Mouse (Mus musculus): ENCODE results near the gene Icam5.
"Not testable (repeated sequence)": the region's sequence is repeated elsewhere in the genome, so short reads cannot be mapped to it uniquely, and the experiment has no call there.

The Icam5 gene

GRCm38 (mm10) chr9:21031896-21032351 lies at the start of gene Icam5:
TSS of gene Icam5 (plus strand) at chr9:21032073.
- DNase-seq (ENCODE audit: low read depth, low spot score): no peak

- no peak for DNase-seq (ENCODE audit: low read depth, low spot score)
These were observed 49.7 kb upstream of the Icam5 start for GRCm38 (mm10) chr9:20982171-20982570.

DNA sequence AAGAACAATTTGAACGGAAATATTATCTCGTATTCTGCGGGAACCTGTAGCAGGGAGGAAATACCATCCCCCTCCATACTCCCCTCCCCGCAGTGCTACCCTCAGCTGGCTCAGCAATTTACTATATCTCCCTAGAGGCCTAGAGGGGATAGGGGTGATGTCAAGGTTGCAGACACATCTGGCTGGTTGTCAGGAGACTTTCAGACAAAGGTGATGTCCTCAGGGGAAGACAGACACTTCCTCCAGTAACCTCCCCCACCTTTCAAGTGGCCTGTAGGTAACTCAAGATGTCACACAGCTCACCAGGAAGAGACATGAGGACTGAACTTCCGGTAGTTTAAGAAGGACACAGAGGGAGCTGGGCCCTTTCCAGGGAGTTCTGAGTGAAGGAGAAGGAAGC lies 48.7 kb upstream of the Icam5 start:
- DNase-seq (ENCODE audit: low read depth, low spot score): no peak

GRCm38 (mm10) chr9:20986952-20987686 lies 44.8 kb upstream of the Icam5 start:
- DNase-seq (ENCODE audit: low read depth, low spot score): no peak

DNA sequence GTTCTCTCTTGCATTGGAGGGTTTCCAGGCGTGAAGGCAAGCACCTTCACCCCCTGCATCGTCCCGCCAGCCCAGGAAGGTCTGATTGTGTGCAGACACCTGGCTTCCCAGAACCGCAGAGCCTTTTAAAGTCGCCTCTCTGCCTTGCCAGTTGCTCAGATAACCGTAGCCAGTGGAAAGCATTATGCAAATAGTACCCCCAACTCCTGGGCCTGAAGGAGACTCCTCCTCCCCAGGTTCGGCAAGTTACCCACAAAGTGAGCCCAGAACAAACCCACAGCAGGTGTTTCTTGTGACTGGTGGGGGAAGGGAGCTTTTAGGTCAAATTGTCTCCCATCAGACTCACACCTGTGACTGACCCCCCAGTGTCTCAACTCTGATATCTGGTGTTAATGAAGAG lies 43.9 kb upstream of the Icam5 start:
- DNase-seq (ENCODE audit: low read depth, low spot score): no peak

GRCm38 (mm10) chr9:20990861-20991260 lies 41.0 kb upstream of the Icam5 start:
- DNase-seq (ENCODE audit: low read depth, low spot score): no peak

- DNase-seq (ENCODE audit: low read depth, low spot score): no peak
These were observed 40.3 kb upstream of the Icam5 start for GRCm38 (mm10) chr9:20991587-20991986.

DNA sequence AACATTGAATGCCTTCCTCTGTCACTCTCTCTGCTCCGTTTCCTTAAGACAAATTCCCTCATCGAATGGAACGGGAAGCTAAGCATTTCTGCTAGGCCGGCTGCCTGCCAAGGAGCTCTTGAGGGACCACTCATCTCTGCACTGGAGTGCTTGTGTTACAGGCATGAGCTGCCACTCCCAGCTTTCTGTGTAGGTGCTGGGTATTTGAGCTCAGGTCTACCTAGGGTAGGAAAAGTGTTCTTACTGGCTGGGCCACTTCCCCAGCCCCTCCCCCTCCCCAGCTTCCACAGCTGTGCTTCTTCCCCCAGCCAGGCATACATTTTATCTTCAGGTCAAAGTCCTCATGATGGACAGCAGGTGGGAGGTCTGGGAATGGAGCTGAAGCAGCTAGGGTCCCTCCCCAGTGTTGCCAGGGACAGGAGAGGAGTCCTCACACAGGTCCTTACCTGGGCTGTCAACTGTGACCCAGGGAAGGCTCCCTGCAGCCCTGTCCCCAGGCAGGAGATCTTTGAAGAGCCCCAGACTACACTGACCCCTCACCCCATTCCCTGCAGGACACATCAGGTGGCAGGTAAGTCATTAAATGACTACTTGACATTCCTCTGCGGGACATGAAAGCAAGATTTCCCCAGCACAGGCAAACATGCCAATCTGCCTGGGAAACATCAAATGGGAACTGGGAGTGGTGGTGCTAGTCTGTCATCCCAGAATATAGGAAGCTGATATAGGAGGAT lies 38.5 kb upstream of the Icam5 start:
- no peak for DNase-seq (ENCODE audit: low read depth, low spot score)

DNA sequence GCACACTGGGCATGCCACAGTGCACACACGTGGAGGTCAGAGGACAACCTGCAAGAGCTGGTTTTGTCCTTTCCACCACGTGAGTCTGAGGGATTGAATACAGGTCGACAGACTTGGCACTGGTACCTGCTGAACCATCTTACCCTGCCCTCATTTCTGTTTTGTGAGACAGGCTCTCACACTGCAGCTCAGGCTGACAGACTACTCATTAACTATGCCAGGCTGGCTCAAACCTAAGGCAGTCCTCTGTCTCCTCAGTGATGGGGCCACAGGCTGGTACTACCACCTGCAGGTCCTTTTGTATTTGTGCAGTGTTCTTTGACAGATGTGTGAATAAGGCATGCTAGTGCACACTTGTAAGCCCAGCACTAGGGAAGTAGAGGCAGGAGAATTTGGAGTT lies 36.8 kb upstream of the Icam5 start:
- DNase-seq (ENCODE audit: low read depth, low spot score): no peak

DNA sequence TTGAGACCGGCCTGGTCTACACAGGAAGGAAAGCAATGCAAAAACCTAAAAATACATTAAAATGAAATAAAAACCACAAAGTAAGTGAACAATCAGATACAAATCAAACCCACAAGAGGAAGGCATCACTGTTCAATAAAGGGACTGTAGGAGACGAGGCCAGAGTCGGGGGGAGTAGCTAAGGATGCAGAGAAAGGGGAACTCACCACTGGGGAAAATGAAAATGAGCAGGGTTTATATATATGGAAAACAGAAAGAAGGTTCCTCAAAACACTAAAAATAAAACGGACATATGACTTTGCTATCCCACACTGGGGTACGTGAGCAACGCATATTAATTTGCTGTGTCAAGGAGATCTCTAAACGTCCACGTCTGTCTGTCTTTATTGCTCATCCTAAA lies 34.8 kb upstream of the Icam5 start:
- no peak for DNase-seq (ENCODE audit: low read depth, low spot score)

GRCm38 (mm10) chr9:20998337-20998736 lies 33.5 kb upstream of the Icam5 start:
- not testable (repeated sequence) for DNase-seq (ENCODE audit: low read depth, low spot score)

GRCm38 (mm10) chr9:21000811-21001210 lies 31.1 kb upstream of the Icam5 start:
- DNase-seq (ENCODE audit: low read depth, low spot score): no peak

DNA sequence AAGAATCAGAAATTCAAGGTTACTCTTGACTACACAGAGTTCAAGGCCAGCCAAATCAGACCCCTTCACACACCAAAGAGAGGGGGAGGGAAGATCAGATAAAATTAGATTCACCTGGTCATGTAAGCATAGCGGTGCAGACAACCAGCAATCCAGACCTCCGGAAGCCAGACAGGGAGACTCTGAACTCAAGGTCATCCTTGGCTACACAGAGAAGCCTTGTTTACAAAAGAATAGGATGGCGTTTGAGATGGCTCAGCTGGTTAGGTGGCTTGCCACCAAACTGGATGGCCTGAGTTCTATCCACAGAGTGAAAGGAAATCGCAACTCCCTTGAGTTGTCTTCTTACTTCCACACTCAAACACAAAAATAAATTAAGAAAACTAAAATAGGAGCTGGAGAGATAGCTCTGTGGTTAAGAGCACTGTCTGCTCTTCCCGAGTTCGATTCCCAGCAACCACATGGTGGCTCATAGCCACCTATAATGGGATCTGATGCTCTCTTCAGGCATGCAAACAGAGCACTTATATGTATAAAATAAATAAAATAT lies 30.1 kb upstream of the Icam5 start:
- no peak for DNase-seq (ENCODE audit: low read depth, low spot score)

DNA sequence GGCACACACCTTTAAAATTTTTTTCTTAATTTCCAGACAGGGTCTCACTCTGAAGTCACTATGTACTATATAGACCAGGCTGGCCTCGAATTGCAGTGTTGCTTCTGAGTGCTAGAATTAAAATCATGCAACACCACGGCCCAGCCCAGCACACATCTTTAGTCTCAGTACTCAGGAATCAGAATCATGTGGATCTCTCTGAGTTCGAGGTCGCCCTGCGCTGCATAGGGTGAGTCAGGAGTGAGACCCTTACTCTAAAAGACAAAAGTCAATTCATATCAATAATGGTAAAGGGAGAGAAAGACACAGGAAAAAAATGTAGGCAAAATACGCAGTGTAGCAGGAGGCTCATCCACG lies 29.6 kb upstream of the Icam5 start:
- no peak for DNase-seq (ENCODE audit: low read depth, low spot score)

- DNase-seq (ENCODE audit: low read depth, low spot score): peak; percentile 74
These were observed 29.0 kb upstream of the Icam5 start, which contains the start of gene Mrpl4 for GRCm38 (mm10) chr9:21002627-21003551. TSS of gene Mrpl4 (plus strand) at chr9:21002738.

GRCm38 (mm10) chr9:21007313-21007952 lies 24.4 kb upstream of the Icam5 start:
- DNase-seq (ENCODE audit: low read depth, low spot score): no peak

DNA sequence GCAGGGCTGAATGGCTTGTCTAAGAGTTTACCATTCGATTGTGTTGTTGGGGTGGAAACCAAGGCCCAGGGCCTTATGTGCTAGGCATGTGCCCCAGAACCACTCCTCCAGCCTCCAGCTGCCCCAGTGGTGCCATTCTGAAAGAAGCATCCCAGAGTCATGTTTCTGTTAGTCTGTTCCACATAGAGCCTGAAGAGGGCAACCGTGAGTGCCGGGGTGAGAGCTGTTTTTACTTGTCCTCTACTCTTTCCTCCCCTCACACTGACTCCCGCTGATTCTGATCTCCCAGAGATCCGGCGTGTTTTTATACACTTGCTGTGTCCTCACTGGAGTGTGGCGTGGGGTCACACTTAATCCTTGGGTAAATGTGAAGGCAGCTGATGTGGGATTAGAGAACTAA lies 23.9 kb upstream of the Icam5 start:
- no peak for DNase-seq (ENCODE audit: low read depth, low spot score)

DNA sequence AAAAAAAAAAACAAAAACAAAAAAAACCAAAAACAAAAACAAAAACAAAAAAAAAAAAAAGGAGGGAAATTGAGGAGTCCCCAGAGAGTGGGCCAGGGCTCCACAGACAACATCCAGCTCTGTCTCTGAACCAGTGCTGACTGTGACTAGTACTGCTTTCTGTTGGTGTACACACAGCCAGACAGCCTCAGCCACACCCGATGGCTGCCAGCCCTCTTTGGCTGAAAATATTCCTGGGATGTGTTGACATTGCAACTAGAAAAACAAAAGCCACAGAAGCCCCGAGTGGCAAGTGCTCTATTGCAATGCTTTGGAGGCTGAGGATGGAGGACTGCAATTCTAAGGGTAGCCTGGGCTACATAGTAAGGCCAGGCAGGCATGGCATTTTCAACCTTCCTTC lies 21.5 kb upstream of the Icam5 start:
- DNase-seq (ENCODE audit: low read depth, low spot score): no peak

DNA sequence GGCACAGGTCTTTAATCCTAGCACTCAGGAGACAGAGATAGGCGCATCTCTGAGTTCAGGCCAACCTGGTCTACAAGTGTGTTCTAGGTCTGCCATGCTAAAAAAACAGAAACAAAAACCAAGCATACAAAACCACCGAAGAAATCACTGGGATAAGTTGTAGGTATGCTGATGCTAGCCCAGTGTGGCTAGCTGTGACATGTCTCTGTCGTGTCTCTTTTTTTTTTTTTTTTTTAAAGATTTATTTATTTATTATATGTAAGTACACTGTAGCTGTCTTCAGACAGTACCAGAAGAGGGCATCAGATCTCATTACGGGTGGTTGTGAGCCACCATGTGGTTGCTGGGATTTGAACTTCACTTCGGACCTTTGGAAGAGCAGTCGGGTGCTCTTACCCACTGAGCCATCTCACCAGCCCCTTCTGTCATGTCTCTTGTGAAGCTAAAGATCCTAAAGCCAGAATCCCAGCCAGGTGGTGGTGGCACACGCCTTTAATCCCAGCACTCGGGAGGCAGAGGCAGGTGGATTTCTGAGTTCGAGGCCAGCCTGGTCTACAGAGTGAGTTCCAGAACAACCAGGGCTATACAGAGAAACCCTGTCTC lies 20.8 kb upstream of the Icam5 start:
- DNase-seq (ENCODE audit: low read depth, low spot score): not testable (repeated sequence)

- no peak for DNase-seq (ENCODE audit: low read depth, low spot score)
These were observed 20.0 kb upstream of the Icam5 start for GRCm38 (mm10) chr9:21011846-21012312.

DNA sequence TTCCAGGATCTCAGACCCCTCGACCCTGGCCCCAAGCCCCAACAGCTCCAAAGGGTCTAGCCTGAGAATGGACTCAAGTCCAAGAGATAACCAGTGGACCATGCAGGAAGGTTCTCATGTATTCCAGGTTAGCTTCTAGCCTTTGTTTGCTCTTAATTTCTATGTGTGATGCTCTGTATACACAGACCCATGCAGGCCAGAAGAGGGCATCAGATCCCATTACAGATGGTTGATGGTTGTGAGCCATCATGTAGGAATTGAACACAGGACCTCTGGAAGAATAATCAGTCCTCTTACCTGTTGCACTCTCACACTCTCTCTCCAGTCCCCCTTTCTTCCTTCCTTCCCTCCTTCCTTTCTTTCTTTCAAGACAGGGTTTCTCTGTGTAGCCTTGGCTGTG lies 19.5 kb upstream of the Icam5 start:
- no peak for DNase-seq (ENCODE audit: low read depth, low spot score)

Data from brain, embryonic 18.5 days (tissue).